Mouse (Mus musculus): ENCODE data around the gene 3300002I08Rik.
"Not testable (repeated sequence)": the region's sequence is repeated elsewhere in the genome, so short reads cannot be mapped to it uniquely, and the experiment has no call there.

3300002I08Rik gene
- long read RNA-seq, experiment 1, partial matches to known transcripts = 0 of 1 reads
- long read RNA-seq, experiment 1, other reads (novel, unspliced or antisense) = 0 of 1 reads
- long read RNA-seq, experiment 2, partial matches to known transcripts = 0 of 6 reads
- long read RNA-seq, experiment 2, other reads (novel, unspliced or antisense) = 4 of 6 reads

- intact Hi-C loops (cut with DNase I) = not testable (repeated sequence)
These were observed at the start of gene 3300002I08Rik for GRCm38 (mm10) chr2:150362113-150362877. Gene 3300002I08Rik (minus strand): TSS chr2:150362765.

- intact Hi-C loops (cut with DNase I) = not testable (repeated sequence)
These were observed 49.6 kb upstream of the 3300002I08Rik start for GRCm38 (mm10) chr2:150412146-150412545.

DNA sequence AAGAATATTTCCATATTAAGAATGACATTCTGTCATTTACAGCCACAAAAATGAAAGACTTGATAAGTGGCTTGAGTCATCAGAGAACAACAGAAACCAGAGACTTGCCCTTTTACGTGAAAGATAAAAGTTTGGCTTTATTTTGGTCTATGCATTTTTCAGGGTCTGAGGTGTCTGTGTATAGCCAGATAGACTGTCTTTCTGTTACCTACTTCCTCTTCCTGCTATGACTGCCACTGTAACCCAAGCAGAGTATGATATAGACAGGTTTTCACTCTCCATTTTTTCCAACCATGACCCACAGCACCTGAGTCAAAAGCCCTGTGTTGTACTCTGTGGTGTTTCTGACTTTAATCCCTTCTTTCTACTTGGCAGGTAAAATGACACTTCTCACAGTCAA is 27.6 kb upstream of the 3300002I08Rik start:
- intact Hi-C loops (cut with DNase I) = no loop called here

DNA sequence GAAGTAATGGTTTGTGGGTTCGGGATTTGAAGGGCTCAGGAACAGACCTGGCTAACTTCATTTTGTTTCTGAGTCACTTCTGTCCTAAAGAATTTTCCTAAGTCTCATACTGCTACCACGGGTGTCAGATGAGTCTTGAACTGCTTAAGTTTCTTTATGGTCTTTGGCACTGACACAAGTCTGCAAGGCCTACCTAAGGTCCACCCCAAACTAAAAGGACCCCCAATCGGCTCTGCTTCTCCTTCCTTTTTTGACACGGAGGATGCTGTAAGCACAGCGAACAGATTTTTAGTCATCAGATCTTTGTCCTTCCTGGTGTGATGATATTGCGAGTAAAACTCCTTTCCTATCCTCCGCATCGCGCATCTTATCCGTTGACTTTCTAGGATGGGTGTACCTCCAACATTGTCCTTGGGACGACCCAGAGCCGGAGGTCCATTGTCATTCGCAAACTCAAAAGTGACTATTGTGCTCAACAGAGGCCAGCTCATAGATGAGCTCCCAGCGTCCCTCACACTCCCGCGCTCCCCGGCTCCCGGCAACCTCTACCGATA is 23.1 kb upstream of the 3300002I08Rik start:
- intact Hi-C loops (cut with DNase I) = not testable (repeated sequence)

DNA sequence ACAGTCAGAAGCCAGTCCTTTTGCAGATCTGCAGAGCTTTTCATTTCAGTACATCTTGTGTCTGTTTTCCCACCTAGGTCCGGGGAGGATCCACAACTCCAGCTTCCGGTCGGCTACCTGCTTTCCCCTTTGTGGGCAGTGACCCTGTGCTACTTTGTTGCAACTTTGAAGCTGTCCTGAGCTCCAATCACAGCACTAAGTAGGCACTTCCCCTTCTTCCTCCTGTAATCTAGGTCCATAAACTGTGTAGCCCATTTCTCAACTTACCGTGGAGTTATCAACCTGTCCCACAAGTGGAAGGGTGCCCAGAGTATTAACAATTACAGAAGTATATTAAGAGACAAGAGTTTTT is 289 bp upstream of the 3300002I08Rik start:
- intact Hi-C loops (cut with DNase I) = no loop called here

- intact Hi-C loops (cut with DNase I) = not testable (repeated sequence)
These were observed 5.4 kb downstream of the 3300002I08Rik start for GRCm38 (mm10) chr2:150357136-150357535.

DNA sequence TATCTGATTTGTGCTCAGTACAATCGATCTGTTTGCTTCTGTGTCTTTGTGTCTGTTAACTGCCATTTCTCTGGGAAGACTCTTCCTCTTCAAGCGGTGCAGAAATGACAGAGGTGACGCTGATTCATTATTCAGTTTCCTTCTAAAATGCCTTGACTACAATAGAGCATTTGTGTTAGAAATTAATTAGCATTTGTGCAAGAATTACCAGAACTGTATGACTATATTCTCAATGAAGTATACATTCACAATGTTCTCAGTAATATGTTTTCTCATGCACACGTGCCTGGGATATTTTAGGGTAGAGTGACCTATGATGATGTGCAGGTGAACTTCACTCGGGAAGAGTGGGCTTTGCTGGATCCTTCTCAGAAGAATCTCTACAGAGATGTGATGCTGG is 39.2 kb downstream of the 3300002I08Rik start, which contains the start of gene Gm10130:
TSS of gene Gm10130 (plus strand) at position 301 of the 400 bp plus-strand sequence.
- intact Hi-C loops (cut with DNase I) = loop anchor here (10.0 kb wide), 1 partner anchor 79 kb away; no protein-coding TSS in a partner anchor

DNA sequence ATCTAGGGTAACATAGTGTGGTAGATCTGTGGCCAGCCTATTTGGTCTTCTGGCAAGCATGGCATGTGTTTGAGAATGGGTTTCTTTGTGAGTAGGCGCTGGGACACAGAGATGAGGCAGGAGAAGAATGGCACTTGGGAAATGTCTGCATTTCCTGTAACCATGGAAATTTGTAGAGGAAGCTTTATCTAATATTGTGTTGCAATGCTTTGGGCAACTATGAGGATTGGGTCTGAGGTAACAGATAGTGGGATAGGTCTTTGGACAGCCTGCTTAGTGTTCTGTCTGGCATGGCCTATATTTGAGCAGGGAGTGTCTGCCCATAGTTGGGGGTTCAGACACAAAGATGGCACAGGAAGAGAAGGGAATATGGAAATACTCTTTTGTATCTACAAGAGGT is 43.6 kb downstream of the 3300002I08Rik start:
- intact Hi-C loops (cut with DNase I) = no loop called here

DNA sequence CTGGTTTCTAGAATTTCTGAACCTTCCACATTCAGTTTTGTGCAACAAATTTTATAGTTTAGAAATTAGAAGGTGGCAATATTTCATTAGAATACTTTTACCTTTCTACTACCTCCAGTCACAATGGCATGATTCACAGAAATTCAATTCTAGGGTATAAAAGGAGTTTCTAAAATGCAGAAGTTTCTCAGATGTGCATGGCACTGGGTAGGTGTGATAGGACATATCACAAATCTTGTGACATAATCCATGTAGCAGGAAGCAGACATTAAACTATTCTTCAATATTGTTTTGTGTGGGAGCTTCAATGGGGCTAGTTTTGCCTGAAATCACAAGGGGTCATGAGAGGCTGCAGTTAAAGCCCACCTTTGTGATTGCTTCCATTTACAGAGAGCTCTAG is 46.4 kb downstream of the 3300002I08Rik start:
- intact Hi-C loops (cut with DNase I) = no loop called here

GRCm38 (mm10) chr2:150310952-150311884 is 51.3 kb downstream of the 3300002I08Rik start:
- intact Hi-C loops (cut with DNase I) = not testable (repeated sequence)

DNA sequence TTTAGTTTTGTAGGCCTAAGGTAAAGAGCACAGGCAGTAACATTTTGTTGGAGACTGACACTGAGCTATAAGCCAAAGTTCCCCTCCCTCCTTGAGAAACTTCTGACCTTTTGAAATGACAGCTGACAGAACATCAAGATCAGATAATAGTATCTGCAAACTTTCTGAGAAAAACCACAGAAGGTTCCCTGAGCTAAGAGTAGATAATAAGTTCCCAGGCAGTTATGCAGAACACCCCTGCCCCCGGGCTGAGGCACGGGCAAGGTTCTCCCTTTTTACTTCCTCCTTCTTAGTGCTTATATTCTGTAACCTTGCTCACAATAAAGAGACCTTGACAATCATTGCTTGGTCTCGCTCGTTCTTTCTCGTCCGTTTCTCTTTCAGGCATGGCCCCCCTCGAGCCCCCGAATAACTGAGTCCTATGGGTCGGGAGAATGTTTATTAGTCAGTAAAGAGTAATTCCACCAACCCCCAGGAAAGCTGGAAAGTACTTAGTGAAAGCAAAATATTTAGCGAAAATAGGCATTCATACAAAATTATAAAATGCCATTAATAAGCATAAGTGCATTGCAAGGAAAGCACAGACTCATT is 55.3 kb downstream of the 3300002I08Rik start:
- intact Hi-C loops (cut with DNase I) = no loop called here

- intact Hi-C loops (cut with DNase I) = no loop called here
These were observed 63.5 kb downstream of the 3300002I08Rik start for GRCm38 (mm10) chr2:150299096-150299495.

DNA sequence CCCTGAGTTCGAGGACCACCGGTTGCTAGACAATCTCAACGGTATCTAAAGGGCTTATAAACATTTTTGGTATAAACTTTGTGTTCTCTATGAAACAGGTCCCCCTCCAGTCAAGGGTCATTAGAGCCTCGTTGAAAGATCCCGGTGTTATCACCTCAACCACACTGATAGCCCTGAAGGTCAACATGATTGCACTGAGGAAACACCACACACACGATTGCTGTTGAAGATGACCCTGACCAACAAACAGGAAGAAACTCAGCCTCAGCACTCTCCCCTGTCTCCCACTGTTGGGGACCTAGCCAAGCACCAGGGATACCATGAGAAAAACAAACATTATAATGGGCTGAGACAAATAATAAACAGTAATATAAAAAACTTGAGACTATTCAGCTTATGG is 68.9 kb downstream of the 3300002I08Rik start:
- intact Hi-C loops (cut with DNase I) = no loop called here
